Mouse (Mus musculus): Measurements from ENCODE around the gene Cd200r1.

Cd200r1 gene

DNA sequence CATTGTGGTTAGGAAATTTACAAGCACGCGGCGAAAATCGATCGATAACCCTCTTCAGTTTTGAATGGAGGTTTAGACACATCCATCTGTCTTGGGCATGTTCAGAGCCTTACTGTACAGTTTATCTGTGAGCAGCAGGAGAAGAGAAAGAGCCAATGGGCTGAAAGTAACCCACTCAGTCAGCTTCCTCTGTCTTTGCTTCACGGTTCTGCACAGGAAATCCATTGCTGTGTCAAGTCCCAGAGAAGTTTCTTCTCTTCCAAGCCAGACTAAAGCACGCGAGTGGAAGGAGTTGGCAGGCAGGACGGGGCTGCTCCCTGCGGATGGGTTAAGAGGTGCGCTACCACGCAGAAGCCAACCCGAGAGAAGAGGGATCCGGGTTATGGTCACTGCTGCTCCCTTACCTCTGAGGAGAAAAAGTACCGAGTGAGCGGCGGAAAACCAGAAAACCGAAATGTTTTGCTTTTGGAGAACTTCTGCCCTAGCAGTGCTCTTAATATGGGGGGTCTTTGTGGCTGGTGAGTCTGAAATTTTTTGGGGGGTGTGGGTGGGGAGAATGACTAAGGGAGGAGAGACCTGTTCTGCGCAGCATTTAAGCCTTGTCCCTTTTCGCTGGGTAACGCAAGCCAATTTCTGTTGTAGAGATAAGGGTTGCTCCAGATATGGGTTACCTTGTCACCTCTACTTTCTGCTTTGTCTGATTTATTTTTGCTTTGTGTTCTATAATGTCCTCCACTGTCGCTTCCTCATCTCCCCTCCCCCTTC, at the start of gene Cd200r1:
TSS of gene Cd200r1 (plus strand) at position 182 of the 765 bp plus-strand sequence.
- DNase-seq, result peak; percentile 37

GRCm38 (mm10) chr16:44716305-44717140, 49.0 kb upstream of the Cd200r1 start:
- no peak for DNase-seq

DNA sequence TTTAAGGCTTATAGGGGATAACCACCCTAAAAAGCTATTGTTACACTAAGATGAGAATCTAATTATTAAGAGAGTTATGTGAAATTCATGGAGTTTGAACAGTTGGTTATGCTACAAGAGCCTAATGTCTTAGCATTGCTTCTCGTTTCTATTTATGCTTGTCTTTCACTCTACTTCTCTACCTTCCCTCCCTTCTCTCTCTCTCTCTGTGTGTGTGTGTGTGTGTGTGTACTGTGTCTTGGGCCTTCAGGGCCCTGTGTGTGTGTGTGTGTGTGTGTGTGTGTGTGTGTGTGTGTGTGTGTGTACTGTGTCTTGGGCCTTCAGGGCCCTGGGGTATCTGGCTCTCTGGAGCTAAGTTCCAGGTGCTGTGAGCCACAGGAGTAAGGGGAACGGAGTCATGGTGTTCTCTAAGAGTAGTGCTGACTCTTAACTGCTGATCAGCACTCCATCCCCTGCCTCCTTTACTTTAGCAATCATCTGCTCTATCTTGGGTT, 48.3 kb upstream of the Cd200r1 start:
- no peak for DNase-seq

DNA sequence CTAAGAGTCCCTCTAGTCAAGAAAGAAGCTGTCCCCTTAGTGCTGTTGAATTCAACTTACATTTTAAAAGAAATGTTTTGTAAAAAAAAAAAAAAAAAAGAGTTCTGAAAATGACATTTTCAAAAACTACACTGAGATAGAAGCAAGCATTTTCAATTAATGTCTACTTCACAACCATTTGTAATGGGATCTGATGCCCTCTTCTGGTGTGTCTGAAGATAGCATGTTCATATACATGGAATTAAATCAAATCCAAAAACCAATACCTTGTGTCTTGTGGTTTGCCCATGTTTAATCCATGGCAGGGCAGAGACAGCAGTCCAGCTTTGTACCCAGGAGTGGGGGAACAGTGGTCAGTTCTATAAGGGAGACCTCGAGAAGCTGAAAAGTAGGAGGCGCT, 47.7 kb upstream of the Cd200r1 start:
- no peak for DNase-seq

- DNase-seq, result no peak
Measured at GRCm38 (mm10) chr16:44719349-44719748, 46.2 kb upstream of the Cd200r1 start.

GRCm38 (mm10) chr16:44720518-44720917, 45.0 kb upstream of the Cd200r1 start:
- DNase-seq, result peak; percentile 21

DNA sequence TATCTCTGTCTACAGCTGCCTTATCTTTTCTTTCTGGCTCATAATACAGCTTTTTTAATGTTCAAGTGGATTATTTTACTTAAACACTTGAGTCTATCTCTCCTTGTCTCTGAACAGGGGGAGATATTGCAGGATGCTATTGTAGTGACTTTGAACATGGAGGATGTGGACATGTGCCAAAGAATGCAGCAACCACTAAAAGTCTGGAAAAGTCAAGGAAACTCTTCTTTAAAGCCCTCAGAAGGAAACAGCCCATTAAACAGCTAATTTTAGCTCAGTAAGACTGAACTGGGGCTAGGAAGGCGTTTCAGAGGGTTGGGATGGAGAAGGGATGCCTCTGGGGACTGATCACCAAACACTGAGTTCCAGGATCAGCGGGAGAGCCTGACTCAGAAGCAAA, 42.9 kb upstream of the Cd200r1 start:
- no peak for DNase-seq

DNA sequence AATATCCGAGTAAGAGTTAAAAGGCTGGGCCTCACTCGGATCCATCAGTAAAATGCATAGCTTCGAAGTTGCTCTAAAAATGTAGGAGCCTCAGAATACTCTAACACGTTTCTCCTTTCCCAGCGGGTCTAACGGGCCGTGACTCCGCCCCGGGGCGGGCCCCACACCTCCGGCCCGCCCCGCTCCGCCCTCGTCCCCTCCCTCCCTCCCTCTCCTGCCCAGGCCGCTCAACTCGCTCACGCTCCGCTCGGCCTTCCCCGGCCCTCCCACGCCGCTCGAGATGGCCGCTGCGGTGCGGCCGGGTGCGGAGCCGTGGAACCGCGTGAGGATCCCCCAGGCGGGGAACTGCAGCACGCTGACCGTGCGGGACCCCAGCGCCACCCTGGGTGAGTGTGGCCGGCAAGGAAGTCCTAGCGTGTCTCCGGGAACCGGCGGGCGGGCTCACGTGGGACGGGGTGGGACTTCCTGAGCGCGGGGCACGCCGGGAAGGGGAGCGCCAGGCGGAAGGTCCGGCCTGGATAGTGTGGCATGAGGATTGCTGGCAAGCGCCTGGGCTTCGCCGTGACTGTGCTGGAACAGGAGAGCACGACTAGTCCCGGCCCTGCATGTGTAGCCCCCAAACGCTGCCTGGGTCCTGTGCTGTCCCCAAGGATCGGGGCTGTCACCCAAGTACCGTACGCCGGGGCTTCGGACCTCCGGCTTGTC, 41.3 kb upstream of the Cd200r1 start, which contains the start of gene Nepro:
TSS of gene Nepro (plus strand) at position 219 of the 705 bp plus-strand sequence.
- DNase-seq, result peak; percentile 91

DNA sequence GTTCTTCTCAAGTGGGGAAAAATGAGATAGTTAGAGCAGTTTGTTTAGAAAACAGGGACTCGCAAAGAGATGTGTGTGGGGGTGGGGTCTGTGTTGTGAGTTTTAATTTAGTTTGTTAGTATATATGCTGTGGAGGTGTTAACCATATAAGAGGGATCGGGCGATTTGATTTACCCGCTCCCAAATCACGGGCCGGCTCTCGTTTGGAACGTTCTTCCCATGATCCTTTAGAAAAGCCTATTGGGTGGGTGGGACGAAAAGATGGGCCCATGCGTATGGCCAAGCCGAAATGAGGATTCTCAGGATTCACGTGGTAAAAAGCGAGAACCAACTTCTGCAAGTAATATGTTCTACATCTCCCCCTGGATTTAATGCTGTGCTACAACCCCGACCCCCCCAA, 40.7 kb upstream of the Cd200r1 start:
- DNase-seq, result no peak

GRCm38 (mm10) chr16:44725286-44726223, 40.0 kb upstream of the Cd200r1 start:
- DNase-seq, result peak; percentile 73

DNA sequence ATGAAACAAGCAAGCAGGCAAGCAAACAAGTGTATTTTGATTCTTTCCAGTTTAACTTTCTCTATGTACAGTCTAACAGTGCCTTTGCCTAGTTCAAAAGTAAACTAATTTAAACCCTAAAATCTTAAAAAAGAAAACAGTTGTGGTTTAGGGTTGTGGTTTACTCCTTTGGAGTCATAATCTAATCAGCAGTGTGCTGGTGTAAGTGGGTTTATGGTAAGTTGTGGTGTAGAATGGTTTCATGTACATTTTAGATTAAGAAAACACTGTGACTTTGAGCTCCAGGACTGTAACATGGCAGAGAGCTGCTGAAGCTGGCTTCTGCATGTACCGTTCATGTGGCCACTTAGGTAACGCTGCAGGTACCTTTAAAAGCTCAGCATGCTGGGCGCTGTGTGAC, 38.0 kb upstream of the Cd200r1 start:
- no peak for DNase-seq

DNA sequence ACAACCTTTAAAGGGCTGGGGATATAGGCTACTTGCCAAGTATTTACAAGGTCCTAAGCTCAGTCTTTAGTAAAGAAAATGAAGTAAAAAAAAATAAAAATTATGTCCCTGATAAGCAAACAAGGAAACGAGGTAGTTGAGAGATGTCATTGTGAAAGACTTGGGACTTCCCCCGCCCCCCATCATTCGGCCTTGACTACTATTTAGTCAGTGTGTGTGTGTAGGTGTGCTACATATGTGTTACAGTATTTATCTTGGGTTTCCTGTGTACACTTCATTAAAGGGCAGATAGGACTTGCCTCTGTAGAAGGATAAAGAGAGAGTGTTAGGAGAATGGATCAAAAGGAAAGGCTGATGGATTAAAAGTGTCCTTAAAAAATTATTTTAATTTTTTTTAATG, 31.5 kb upstream of the Cd200r1 start:
- DNase-seq, result no peak

- DNase-seq, result no peak
Measured at GRCm38 (mm10) chr16:44735676-44736075, 29.9 kb upstream of the Cd200r1 start.

DNA sequence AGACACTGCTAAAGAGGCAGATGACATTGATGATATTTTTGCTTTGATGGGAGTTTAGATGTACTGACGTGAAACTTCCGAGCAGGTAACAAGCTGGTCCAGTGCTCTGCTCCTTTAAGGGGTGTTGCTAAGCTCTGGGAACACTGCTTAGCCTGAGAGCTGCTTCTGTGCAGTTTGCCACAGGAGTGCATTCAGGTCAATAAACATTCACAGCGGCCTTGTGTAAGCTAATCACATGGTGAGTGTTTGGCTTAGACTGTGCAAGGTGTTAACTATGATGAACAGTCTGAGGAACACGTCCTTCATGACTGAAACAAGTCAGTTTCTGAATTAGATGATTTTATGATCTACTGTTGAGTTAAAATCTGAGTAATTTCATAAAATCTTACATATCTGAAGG, 29.4 kb upstream of the Cd200r1 start:
- no peak for DNase-seq

- DNase-seq, result no peak
Measured at GRCm38 (mm10) chr16:44742753-44743152, 22.8 kb upstream of the Cd200r1 start.

GRCm38 (mm10) chr16:44745471-44745865, 20.1 kb upstream of the Cd200r1 start:
- DNase-seq, result no peak

DNA sequence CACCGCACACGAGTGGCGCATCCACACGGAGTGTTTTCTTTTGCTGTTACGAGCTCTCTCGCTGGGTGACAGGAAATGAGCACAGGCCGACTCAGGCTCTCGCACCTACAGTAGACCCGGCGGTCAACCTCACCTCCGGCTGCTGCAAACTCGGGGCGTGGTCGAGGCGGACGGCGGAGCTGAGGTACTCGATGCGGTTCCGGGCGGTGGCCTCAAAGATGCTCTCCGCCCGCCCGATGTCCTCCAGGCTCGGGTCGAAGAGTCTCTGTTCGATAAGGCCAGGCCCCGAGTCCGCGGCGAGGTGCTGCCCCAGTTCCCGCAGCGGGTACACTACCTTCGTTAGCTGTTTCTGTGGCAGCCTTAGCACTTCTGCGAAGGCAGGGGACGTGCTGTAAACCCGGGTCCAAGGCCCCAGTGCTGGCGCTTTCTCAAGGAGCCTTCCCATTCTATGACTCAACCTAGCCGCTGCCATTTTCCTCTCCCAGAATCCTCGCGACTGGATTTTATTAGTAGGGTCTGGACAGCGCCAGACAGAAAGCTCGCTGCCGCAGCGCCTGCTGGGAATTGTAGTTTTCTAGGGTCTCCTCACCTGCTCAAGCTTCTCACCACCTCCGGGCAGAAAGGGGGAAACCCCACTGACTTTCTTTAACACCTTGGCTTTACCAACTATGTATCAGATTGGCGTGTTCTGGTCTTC, 19.5 kb upstream of the Cd200r1 start, which contains the start of gene Gtpbp8:
TSS of gene Gtpbp8 (minus strand) at position 498 of the 697 bp plus-strand sequence.
- DNase-seq, result peak; percentile 84

GRCm38 (mm10) chr16:44748007-44748406, 17.5 kb upstream of the Cd200r1 start:
- DNase-seq, result no peak

DNA sequence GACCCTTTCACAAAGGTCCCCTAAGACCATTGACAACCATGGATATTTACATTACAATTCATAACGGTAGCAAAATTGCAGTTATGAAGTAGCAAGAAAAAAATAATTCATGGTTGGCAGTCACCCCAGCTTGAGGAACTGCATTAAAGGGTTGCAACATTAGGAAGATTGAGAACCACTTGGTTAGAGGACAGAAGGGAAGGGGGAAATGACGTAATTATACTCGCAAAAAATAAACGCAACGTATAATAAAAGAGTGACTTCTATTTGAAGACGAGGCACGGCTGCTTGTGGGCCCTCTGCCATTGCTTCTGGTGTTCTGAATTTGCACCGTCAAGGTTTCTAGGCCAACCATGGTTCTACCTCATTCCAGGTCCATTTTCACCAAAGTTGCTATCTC, 7.8 kb upstream of the Cd200r1 start:
- no peak for DNase-seq

DNA sequence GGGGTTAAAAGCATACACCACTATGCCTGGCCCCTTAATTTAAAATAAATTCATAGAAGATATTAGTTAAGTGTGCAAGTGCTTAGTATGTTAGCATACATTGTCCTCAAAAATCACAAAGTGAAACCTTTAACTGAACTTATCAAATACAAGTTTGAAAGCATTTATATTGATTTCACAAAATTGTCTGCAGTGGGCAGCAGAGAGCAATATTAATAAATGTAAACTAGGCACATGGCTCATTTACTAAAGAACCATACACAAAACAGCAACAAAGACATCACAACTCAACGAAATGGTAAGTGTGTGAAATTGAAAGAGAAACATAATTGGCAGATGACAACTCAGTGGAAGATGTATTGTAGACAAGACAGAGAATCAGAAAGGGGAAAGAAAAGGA, 3.7 kb upstream of the Cd200r1 start:
- DNase-seq, result no peak

- DNase-seq, result no peak
Measured at GRCm38 (mm10) chr16:44766320-44766892, 870 bp downstream of the Cd200r1 start.
